Mouse (Mus musculus): ENCODE measurements around the gene Paqr8.

The Paqr8 gene

GRCm38 (mm10) chr1:20890404-20890921 lies at the start of gene Paqr8:
Gene Paqr8 (plus strand): TSS chr1:20890606.
- peak; percentile 89 for DNase-seq (ENCODE audit: low spot score)

GRCm38 (mm10) chr1:20856924-20857902 lies 33.2 kb upstream of the Paqr8 start:
- DNase-seq (ENCODE audit: low spot score), result no peak

DNA sequence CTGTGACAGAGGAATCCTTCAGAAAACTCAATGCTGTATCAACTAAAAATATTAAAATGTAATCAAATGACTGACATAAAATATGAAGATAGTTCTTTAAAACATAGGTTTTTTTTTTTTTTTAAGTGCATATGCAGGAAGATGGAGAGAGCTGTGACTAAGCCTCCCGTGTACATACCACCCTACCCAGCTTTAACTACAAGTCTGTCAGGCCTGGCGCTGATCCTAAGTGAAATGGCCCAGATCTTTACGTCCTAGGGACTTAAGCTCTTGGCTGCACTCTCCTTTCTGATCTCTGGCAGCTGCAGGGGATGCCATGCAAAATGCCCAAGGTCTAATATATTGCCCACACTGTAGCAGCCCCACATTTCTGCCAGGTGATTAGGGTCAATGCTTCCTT lies 29.6 kb upstream of the Paqr8 start:
- DNase-seq (ENCODE audit: low spot score), result no peak

- no peak for DNase-seq (ENCODE audit: low spot score)
These were observed 28.5 kb upstream of the Paqr8 start for GRCm38 (mm10) chr1:20861865-20862264.

DNA sequence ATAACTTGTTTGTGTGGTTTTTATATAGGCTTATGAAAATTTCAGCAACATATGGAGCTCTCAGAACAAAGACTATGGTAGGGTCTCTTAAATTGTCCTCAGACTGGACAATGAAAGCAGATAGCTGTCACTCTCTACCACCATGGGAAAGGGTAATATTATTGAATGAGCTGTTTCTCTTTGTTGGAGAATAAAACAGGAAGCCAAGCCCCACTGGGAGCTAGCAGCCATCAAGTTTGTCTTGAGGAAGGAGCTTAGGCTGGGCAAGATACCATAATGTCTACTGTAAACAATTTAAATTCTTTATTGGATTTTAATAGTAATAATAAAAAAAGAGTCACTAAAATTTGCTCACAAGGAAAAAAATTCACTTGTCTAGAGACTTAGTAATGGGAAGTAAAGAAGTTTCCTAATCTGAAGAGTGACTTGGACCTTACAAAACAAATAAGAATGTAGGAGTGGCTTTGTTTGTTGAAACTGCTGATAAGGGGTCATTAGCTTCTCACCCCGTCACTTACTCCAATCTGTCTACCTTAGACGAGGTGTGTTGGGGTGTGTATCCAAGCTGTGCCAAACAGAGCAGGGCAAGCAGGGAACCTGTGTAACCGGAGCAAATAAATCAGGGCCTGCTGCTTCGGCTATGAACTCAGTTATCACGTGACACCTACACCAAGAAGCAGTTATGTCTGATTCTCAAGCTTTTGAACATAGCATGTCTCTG lies 26.8 kb upstream of the Paqr8 start:
- no peak for DNase-seq (ENCODE audit: low spot score)

GRCm38 (mm10) chr1:20867241-20867902 lies 23.0 kb upstream of the Paqr8 start:
- DNase-seq (ENCODE audit: low spot score), result no peak

GRCm38 (mm10) chr1:20868036-20868435 lies 22.4 kb upstream of the Paqr8 start:
- DNase-seq (ENCODE audit: low spot score), result no peak

- no peak for DNase-seq (ENCODE audit: low spot score)
These were observed 19.5 kb upstream of the Paqr8 start for GRCm38 (mm10) chr1:20870887-20871286.

GRCm38 (mm10) chr1:20872496-20872895 lies 17.9 kb upstream of the Paqr8 start:
- no peak for DNase-seq (ENCODE audit: low spot score)

GRCm38 (mm10) chr1:20874061-20874460 lies 16.3 kb upstream of the Paqr8 start:
- no peak for DNase-seq (ENCODE audit: low spot score)

- no peak for DNase-seq (ENCODE audit: low spot score)
These were observed 13.1 kb upstream of the Paqr8 start for GRCm38 (mm10) chr1:20877355-20877754.

DNA sequence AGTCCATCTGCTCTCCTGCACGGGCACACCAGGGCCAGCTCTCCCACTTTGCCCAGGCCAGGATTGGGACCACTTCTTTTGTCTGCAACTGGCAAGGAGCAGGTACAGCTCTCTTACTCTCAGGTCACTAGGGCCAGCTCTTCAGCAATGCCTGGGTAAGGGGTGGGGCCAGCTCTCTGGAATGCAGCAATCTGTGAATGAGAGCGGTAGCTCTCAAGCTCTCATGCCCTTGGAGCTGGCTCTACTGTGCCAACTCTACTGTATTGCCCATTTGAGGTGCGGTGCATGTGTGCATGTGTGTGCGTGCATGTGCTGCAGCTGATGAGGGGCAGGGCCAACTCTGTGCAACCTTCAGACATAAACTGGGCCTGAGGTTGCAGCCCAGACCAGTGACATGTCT lies 11.0 kb upstream of the Paqr8 start:
- DNase-seq (ENCODE audit: low spot score), result no peak

DNA sequence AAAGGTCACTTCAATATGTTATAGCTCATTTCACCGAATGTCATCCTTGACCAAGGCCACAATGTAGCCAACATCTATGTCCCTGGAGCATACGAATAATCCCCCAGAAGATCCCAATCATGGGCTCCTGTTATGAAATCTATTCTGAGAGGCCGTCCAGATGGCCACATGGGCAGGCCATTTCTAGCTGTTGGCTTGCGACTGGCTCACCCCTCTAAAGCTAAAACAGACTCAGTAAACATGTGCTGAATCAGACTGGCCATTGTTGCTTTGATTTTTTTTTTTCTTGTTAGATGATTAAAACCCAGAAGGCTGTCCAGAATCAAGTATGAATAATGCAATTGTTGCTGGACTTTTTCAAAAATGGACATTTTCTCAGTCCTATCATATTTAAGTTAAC lies 7.3 kb upstream of the Paqr8 start:
- DNase-seq (ENCODE audit: low spot score), result no peak

DNA sequence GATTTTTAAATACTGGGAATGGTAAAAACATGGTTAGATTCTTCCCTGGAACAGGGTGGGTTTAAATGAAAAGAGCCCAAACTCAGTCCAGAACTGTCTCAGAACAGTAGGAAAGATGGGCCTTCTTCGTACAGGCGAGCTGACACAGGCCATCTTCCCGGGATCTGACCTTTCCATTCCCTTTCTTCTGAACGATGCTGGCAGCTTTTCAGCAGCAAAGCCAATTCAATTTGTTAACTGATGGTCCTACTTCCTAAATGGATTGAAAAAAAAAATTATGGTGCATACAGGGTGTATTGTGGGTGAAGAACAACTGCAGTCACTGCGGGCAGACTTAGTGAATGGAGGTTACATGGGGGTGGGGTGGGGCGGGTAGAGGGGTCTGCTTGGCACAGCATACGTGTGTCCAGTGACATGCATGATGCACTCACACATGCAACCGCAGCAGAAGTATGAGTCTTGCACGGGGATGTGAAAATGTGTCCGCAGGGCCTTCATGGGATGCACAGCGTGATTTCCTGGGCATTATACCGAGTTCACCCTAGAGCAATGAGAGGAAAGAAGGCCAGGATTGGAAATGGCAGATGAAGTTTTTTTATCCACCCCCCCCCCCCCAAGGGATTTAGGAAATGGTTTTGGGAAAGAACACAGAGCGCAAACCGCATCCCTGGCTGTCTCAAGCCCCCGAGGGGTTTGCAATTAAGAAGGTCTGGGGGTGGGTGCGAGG lies 566 bp upstream of the Paqr8 start:
- DNase-seq (ENCODE audit: low spot score), result no peak

- DNase-seq (ENCODE audit: low spot score), result peak; percentile 83
These were observed 564 bp downstream of the Paqr8 start for GRCm38 (mm10) chr1:20890941-20891399.

- no peak for DNase-seq (ENCODE audit: low spot score)
These were observed 2.7 kb downstream of the Paqr8 start for GRCm38 (mm10) chr1:20893059-20893458.

DNA sequence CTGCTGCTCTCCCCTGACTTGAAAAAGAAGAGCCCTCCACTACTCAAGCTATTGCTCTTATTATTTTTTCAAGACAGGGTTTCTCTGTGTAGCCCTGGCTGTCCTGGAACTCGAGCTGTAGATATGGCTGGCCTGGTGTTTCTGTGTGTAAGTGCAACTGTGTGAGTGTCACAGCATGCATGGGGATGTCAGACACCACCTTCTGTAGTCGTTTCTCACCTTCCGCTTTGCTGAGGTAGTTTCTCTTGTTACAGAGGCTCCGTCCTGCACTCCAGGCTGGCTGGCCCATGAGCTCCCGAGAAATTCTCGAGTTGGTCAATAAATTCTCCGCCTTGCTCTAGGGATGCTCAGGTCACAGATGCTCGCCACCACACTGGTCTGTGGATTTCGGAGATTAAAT lies 8.0 kb downstream of the Paqr8 start:
- DNase-seq (ENCODE audit: low spot score), result no peak

DNA sequence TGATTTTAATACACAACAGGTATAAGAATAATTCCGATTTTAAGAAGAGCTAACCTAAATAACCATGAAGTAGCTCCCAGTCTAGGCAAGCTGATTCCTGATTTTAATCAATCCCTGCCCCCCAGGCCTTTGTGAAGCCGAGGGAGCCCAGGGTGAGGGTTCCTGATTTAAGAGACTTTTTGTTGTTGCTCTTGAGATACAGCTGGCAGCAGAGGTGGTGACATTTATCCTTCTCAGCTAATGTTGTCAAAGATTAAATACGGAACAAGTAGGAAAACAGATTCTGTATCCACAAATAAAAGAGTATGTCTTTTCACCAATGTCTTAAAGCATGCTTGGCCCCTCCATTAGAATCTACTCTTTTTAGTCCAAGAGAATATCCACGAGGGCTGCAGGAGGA lies 9.9 kb downstream of the Paqr8 start:
- DNase-seq (ENCODE audit: low spot score), result no peak

DNA sequence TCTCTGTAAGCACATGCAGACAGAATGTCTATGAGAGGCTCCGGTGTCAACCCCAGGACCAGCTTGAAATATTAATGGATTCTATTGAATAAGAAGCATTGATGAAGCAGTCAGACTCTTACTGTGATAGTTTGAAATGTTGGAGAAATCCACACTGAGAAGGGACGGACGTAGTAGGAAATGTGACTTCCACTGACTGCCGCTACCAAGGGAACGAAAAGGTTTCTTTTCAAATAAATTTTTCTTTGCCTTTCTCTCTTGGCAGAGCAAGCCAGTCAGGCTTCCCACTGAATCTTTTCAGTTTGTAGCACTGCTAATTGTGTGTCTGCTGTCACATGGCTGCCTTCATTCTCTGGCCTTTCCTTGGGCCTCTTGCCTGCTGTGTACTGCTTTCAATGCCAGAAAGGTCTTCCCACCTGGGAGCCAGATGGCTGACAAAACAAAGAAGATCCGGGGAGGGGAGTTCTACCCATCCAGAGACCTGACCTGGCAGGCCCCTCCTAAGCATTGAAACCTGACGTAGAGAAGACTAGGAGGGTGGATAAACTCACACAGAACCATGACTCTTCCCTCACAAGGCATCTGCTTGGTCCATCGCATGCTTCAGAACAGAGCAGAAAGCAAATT lies 15.2 kb downstream of the Paqr8 start:
- DNase-seq (ENCODE audit: low spot score), result peak; percentile 68

- peak; percentile 88 for DNase-seq (ENCODE audit: low spot score)
These were observed 15.7 kb downstream of the Paqr8 start for GRCm38 (mm10) chr1:20906128-20906515.

DNA sequence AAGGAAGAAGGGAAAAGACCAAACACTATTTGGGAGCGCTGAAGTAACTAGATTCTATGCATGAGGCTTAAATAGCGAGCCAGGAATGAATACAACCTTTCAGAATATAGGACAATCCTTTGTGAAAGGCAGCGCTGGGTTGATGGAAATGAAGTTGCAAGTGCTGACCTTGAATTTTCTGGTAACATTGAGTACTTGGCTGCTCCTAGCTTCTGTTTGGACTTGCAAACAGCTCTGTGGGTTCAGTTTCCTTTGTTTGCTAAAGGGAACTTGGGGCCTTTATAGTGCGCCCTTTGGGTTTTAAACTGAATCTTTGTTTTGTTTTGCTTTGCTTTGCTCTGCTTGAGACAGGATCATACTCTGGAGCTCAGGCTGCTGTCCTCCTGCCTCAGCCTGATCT lies 18.1 kb downstream of the Paqr8 start:
- no peak for DNase-seq (ENCODE audit: low spot score)
